Mouse (Mus musculus): ENCODE measurements around the gene Dab1.

DNA sequence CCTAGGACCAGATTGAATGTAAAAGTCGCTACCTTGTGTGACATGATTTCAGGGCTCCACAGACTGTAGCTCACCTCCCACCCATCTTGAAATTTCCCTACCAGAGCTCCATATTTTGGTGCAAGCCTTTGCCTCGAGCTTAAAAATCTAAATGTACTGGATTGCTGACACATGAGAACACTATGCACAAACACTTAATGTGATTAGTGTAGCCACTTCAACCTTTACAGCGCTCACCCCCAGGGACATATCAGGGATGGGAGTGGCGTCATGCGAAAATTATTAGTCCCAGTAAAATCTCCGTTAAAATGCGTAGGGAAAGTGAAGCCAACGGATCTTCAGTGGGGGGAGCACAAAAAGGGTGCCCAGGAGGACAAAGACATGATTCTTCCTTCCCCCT, 953.3 kb downstream of the Dab1 start:
- TF ChIP-seq CTCF (IDR thresholded peaks at IDR 0.05; ENCODE audit: control insufficient read depth, insufficient read depth, low read length) (no peak), POLR2A (IDR thresholded peaks at IDR 0.05; ENCODE audit: borderline replicate concordance, control insufficient read depth, low read depth, low read length) (no peak)
